Mouse (Mus musculus): Measurements from ENCODE around the gene Fhod1.
A peak's percentile ranks its signal among the peaks of the same experiment; 100 is the strongest.

The Fhod1 gene

GRCm38 (mm10) chr8:105347428-105348221, at the start of gene Fhod1:
Fhod1 (minus strand) TSS chr8:105347953.
- DNase-seq, result peak; percentile 89 to 91

- DNase-seq, result no peak
Observed at GRCm38 (mm10) chr8:105393915-105394314, 46.2 kb upstream of the Fhod1 start.

GRCm38 (mm10) chr8:105393089-105393787, 45.5 kb upstream of the Fhod1 start:
- DNase-seq, result no peak

GRCm38 (mm10) chr8:105389096-105389495, 41.3 kb upstream of the Fhod1 start:
- no peak for DNase-seq

DNA sequence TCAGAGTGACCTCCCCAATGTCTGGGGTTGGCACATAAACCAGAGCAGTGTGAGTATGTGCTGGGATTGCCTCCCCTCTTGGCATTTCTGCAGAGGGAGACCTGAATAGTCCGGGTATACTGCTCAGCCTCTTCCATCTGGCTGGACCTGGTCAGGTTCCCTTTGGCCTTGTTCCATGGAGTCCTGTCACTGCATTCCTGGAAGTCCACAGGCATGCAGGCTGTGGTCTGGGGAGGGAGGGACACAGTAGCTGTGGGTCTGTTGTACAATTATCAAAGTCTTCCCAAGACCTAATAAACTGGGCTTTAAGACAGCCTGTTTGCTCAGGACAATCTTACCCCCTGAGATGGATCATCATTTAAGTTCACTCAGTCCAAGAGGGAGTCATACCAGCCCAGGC, 39.4 kb upstream of the Fhod1 start:
- no peak for DNase-seq

- DNase-seq, result no peak
Observed at GRCm38 (mm10) chr8:105384070-105384469, 36.3 kb upstream of the Fhod1 start.

GRCm38 (mm10) chr8:105380308-105380707, 32.6 kb upstream of the Fhod1 start:
- DNase-seq, result no peak

- DNase-seq, result peak; percentile 43 to 58
Observed at GRCm38 (mm10) chr8:105378673-105379072, 30.9 kb upstream of the Fhod1 start.

DNA sequence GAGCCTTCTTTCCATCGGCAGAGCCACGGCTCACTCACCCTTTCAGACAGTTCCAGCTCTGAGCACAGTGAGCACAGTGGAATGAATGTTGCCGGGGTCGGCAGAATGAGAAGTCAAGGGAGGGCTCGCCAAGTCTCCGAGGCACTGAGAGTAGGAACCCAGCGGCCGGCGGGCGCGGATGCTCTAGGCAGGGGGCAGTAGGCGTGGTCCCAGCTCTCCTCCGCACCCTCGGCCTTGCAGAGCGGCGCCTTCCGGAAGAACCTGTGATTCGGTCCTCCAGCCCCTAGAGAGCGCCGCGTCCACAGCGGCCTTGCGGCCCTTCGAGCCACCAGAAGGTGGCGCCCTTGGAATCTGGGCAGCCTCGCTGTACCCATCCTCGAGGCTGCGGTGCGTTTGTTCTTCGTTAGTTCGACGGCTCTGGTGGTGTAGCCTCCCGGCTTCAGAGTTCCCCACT, 26.8 kb upstream of the Fhod1 start:
- DNase-seq, result peak in 1 of 2 experiments; percentile 39

GRCm38 (mm10) chr8:105373032-105373431, 25.3 kb upstream of the Fhod1 start, which contains the start of gene Plekhg4:
Plekhg4 (plus strand) TSS chr8:105373274.
- DNase-seq, result no peak

- peak in 1 of 2 experiments; percentile 46 for DNase-seq
Observed at GRCm38 (mm10) chr8:105372473-105372872, 24.7 kb upstream of the Fhod1 start.

- no peak for DNase-seq
Observed at GRCm38 (mm10) chr8:105367107-105367506, 19.4 kb upstream of the Fhod1 start.

DNA sequence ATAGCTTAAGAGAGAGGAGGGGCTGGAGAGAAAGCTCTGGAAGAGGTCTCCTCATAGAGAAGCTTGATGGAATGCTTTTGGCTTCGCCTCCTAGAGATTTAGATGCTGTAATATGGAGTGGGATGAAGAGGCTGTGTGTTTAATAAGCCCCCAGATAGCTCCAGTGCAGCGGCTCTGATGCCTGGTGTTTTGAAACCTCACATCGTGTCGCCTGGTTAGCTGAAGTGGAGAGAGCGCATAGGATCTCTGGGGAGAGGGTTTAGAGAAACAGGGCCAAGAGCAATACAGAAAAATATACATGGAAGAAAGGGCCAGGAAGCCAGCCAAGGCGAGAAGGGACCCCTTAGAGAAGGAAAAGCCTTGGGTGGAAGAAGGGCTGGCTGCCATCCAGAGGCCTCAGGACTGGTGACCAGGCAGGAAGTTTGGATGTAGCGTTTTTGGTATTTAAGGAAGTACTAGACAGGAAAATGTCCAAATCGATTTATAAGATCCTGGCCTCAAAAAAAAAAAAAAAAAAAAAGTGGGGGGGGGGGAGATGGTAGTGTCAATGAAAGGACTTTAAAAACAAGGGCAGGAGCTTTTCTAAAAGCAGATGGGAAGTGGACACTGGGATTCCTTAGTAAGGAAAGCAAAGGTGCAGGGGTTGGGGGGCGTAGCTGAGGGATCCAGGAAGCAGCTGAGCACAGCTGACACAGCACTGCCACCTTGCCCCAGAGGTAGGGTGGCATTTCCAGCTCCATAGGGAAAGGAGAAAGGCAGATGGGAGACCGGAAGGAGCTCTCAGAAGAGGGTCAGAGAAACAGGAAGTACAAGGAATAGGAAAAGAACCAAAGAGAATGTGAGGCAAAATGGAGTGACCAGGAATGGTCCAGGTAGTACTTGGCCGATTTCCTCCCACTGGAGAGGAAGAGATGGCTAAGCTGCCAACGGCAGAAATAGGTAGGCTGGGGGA, 14.3 kb upstream of the Fhod1 start:
- DNase-seq, result no peak

DNA sequence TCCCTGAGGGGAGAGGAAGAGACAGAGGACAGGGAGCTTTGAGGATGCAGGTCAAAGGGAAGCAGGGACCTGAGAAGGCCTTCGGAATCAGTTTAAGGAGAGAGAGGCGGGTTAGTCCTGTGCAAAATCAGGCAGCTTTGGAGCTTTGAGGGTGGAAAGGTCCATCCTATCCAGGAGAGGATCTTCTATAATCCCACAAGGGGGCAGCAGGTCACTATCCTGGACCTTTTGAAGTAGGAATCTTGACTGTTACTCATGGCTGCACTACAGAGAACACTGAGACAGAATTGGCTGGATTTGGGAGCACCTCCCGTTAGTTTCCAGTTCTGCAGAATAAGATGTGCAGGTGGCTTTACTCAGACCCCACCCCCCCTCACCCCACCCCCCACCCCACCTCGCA, 11.9 kb upstream of the Fhod1 start:
- DNase-seq, result no peak

DNA sequence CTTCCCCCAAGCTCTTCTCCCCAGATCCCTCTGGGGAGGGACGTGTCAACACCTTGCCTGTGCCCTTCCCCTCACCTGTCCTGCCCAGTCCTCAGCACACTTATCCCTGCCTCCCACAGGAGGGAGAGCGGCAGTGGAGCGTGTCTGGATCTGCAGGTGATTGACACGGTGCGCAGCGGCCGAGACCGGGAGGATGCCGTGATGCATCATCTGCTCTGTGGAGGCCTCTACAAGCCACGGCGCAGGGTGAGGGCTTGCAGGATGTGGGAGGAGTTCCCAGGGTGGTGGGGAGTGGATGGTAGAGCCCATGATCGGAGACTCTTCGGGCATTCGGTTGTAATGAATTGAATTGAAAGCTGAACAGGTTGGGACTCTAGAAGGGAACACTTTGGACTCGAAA, 11.5 kb upstream of the Fhod1 start:
- DNase-seq, result no peak

- DNase-seq, result no peak
Observed at GRCm38 (mm10) chr8:105356681-105357080, 8.9 kb upstream of the Fhod1 start.

GRCm38 (mm10) chr8:105355179-105356024, 7.6 kb upstream of the Fhod1 start:
- DNase-seq, result no peak

GRCm38 (mm10) chr8:105354549-105354948, 6.8 kb upstream of the Fhod1 start:
- DNase-seq, result no peak

GRCm38 (mm10) chr8:105353583-105354135, 5.9 kb upstream of the Fhod1 start:
- peak; percentile 62 to 67 for DNase-seq

- DNase-seq, result peak in 1 of 2 experiments; percentile 34
Observed at GRCm38 (mm10) chr8:105350186-105350585, 2.4 kb upstream of the Fhod1 start.

DNA sequence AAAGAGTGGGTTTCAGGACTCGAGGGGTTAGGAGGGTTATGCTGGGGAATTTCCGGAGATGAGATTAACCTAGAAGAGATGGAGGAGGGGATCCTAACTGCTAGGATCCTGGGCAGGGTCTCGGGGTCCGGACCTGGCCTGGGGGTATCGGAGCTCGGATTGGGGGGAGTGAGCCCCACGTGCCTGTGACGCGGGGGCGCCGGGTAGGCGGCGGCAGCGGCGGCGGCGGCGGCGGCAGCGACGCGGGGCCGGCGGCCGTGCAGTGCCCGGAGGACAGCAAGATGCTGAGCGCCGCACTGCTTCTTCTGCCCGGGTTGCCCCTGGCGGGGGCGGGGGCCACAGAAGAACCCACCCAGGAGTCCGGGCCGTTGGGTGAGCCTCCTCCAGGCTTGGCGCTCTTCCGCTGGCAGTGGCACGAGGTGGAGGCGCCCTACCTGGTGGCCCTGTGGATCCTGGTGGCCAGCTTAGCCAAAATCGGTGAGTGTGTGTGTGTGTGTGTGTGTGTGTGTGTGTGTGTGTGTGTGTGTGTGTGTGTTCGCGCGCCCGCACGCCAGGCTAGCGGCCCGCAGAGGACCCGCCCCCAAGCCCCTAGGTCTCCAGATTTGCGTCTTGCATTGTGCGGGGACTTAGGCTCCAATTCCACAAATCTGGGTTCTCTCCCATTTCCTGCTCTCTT, 1.5 kb upstream of the Fhod1 start:
- peak; percentile 54 to 65 for DNase-seq
